Mouse (Mus musculus) erythroblast, embryonic 14.5 days (primary cell): ENCODE data around the gene A630001G21Rik.

Source experiments
- GATA1 ChIP-seq: IDR thresholded peaks from 2 replicates; pipeline ENCODE4 v1.6.1; 2012; ENCODE audit warnings: low read length, inconsistent platforms, mixed read lengths
- TAL1 ChIP-seq: IDR thresholded peaks from 3 replicates; pipeline ENCODE4 v1.6.1; 2012; ENCODE audit warnings: low read length, inconsistent platforms, mixed read lengths

- TF ChIP-seq GATA1 (no peak), TAL1 (no peak)
These were observed 13.0 kb upstream of the A630001G21Rik start for GRCm38 (mm10) chr1:85791476-85791875.
